Mouse (Mus musculus) regulatory T cell (primary cell): ENCODE data around the gene Usp17le.
"Not testable (repeated sequence)": the region's sequence is repeated elsewhere in the genome, so short reads cannot be mapped to it uniquely, and the experiment has no call there.

ENCODE experiments used
- in situ Hi-C: fragments of 300-600 bp; cut with MboI, MseI; formaldehyde crosslinking; loops from one replicate; pipeline ENCODE4 v1.15.1; 2025; ENCODE audit warnings: high pct_unique_total_duplicates

Gene Usp17le

GRCm38 (mm10) chr7:104777370-104777769 is at the start of gene Usp17le:
Gene Usp17le, minus strand, starts transcription at chr7:104777470.
- in situ Hi-C loops, result not testable (repeated sequence)

GRCm38 (mm10) chr7:104810335-104810734 is 33.1 kb upstream of the Usp17le start:
- in situ Hi-C loops, result not testable (repeated sequence)

GRCm38 (mm10) chr7:104790796-104791195 is 13.5 kb upstream of the Usp17le start:
- in situ Hi-C loops, result no loop called here
